Mouse (Mus musculus): ENCODE data around the gene Mex3d. TPM values are rescaled to one million over a fixed set of nuclear protein-coding genes. Genes with fewer than 3 reads are reported as not detected.

Mex3d gene
- polyA plus RNA-seq, 1 experiment, result 0.53 TPM

- Histone ChIP-seq H3K9me3 (ENCODE audit: control insufficient read depth, low read length) (peaks cover 29% of the 10 kb centered on the region), H3K27me3 (ENCODE audit: control insufficient read depth) (no peaks in the 10 kb centered on the region; the same call in 1 of the 2 replicates), H3K36me3 (ENCODE audit: control insufficient read depth) (peaks cover 59% of the 10 kb centered on the region), H3K4me1 (ENCODE audit: control insufficient read depth) (peaks cover 82% of the 10 kb centered on the region), H3K4me3 (replicated peaks) (peak overlapping the region; percentile 71)
- TF ChIP-seq TAL1 (IDR thresholded peaks at IDR 0.05; ENCODE audit: low read length) (no peak), GATA1 (IDR thresholded peaks at IDR 0.05; ENCODE audit: low read length) (no peak)
Measured at GRCm38 (mm10) chr10:80332525-80332989, 54.9 kb downstream of the Mex3d start.

DNA sequence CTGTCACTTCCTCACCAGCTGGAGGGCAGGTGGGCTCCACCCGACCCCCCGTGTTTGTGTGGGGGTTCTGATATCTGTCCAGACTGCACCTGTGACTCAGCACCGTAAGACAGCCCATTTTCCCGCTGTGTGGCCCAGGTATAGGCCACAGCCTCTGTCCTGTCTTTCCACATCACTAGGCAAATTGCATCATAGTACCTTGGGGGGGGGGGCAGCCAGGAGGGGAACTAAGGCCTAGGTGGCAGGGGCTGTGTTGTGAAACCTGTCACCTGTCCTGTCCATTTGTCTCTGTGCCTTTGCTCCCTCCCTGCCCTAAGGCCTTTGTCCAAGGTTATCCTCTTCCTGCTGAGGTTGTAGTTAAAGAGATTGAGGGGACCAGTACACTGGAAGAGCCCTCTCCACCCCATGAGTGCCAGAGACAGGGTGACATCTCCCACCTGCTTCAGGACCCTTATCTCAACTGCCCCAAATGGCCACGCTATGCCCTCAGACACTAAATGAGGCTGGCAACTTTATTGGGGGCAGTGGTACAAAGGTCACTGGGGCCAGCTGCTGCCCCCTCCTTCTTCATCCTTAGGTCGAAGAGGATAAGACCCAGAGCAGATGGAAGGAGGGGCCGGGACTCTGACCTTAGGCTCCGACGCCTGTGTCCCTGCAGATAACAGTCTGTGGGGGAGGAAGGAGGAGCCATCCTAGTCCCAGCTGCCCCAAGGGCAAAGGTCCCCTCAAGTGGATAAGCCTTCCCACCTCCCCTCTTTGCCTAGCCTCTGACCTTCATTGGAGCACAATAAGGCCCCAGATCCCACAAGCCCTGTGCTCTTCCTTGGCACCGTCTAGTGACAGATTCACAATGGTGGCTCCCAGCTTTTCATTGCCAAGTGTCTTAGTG lies 55.6 kb downstream of the Mex3d start:
- peaks cover 54% of the 10 kb centered on the region for H3K36me3 ChIP-seq (ENCODE audit: control insufficient read depth)
- peaks cover 82% of the 10 kb centered on the region for H3K4me1 ChIP-seq (ENCODE audit: control insufficient read depth)
- H3K9me3 ChIP-seq (ENCODE audit: control insufficient read depth, low read length), result peaks cover 29% of the 10 kb centered on the region
- peak overlapping the region; percentile 71 for H3K4me3 ChIP-seq (replicated peaks)
- no peaks in the 10 kb centered on the region; the same call in 1 of the 2 replicates for H3K27me3 ChIP-seq (ENCODE audit: control insufficient read depth)
- TF ChIP-seq TAL1 (IDR thresholded peaks at IDR 0.05; ENCODE audit: low read length), result peak; percentile 84
- TF ChIP-seq GATA1 (IDR thresholded peaks at IDR 0.05; ENCODE audit: low read length), result peak; percentile 82

- H3K4me1 ChIP-seq (ENCODE audit: control insufficient read depth), result peaks cover 79% of the 10 kb centered on the region
- H3K36me3 ChIP-seq (ENCODE audit: control insufficient read depth), result peaks cover 44% of the 10 kb centered on the region
- peaks cover 29% of the 10 kb centered on the region for H3K9me3 ChIP-seq (ENCODE audit: control insufficient read depth, low read length)
- H3K4me3 ChIP-seq (replicated peaks), result peak overlapping the region; percentile 71
- no peak for TF ChIP-seq TAL1 (IDR thresholded peaks at IDR 0.05; ENCODE audit: low read length)
- no peak for TF ChIP-seq GATA1 (IDR thresholded peaks at IDR 0.05; ENCODE audit: low read length)
- H3K27me3 ChIP-seq (ENCODE audit: control insufficient read depth), result no peaks in the 10 kb centered on the region; the same call in 1 of the 2 replicates
Measured at GRCm38 (mm10) chr10:80330888-80331287, 56.6 kb downstream of the Mex3d start.

Other genes starting within 250 kb of the Mex3d start
- 139 and 144 TPM in 2 replicates for gene Atp5d, start 249.0 kb downstream of the Mex3d start, polyA plus RNA-seq (2012)
- gene Cbarp, start 246.8 kb downstream of the Mex3d start, polyA plus RNA-seq (2012), result 0.15 and 0.52 TPM in 2 replicates
- gene Midn, start 239.4 kb downstream of the Mex3d start, polyA plus RNA-seq (2012), result 7.0 and 9.3 TPM in 2 replicates
- gene Cirbp, start 221.7 kb downstream of the Mex3d start, polyA plus RNA-seq (2012), result 3.9 and 4.3 TPM in 2 replicates
- 0.60 and 0.99 TPM in 2 replicates for gene 1600002K03Rik, start 214.7 kb downstream of the Mex3d start, polyA plus RNA-seq (2012)
- gene Efna2, start 208.2 kb downstream of the Mex3d start, polyA plus RNA-seq (2012), result 0.10 and 0.16 TPM in 2 replicates
- 4.2 and 4.7 TPM in 2 replicates for gene Mum1, start 161.2 kb downstream of the Mex3d start, polyA plus RNA-seq (2012)
- 19.0 and 28.9 TPM in 2 replicates for gene Ndufs7, start 138.5 kb downstream of the Mex3d start, polyA plus RNA-seq (2012)
- 0.11 and 0.20 TPM in 2 replicates for gene Gamt, start 126.6 kb downstream of the Mex3d start, polyA plus RNA-seq (2012)
- gene Dazap1, start 126.2 kb downstream of the Mex3d start, polyA plus RNA-seq (2012), result 76.5 and 84.5 TPM in 2 replicates
- 998 and 1,528 TPM in 2 replicates for gene Rps15, start 95.2 kb downstream of the Mex3d start, polyA plus RNA-seq (2012)
- under 0.01 TPM in 1 of 2 replicates, not detected in the other for gene Apc2, start 91.7 kb downstream of the Mex3d start, polyA plus RNA-seq (2012)
- 10.6 and 12.9 TPM in 2 replicates for gene 2310011J03Rik, start 67.1 kb downstream of the Mex3d start, polyA plus RNA-seq (2012)
- gene Pcsk4, start 58.2 kb downstream of the Mex3d start, polyA plus RNA-seq (2012), result 0.55 and 0.65 TPM in 2 replicates
- gene Reep6, start 57.7 kb downstream of the Mex3d start, polyA plus RNA-seq (2012), result 18.8 and 21.4 TPM in 2 replicates
- gene Adamtsl5, start 39.2 kb downstream of the Mex3d start, polyA plus RNA-seq (2012), result 2.2 and 2.6 TPM in 2 replicates
- gene Plk5, start 31.2 kb downstream of the Mex3d start, polyA plus RNA-seq (2012), result not detected in 2 replicates
- 24.1 and 26.2 TPM in 2 replicates for gene Mbd3, start 11.9 kb upstream of the Mex3d start, polyA plus RNA-seq (2012)
- gene Uqcr11, start 19.2 kb upstream of the Mex3d start, polyA plus RNA-seq (2012), result 197 and 289 TPM in 2 replicates
- gene Tcf3, start 46.0 kb upstream of the Mex3d start, polyA plus RNA-seq (2012), result 61.1 and 64.8 TPM in 2 replicates
- gene Onecut3, start 107.2 kb upstream of the Mex3d start, polyA plus RNA-seq (2012), result not detected in 2 replicates
- 0.01 and 0.03 TPM in 2 replicates for gene Atp8b3, start 151.5 kb upstream of the Mex3d start, polyA plus RNA-seq (2012)
- gene Rexo1, start 173.9 kb upstream of the Mex3d start, polyA plus RNA-seq (2012), result 14.5 and 15.5 TPM in 2 replicates
- 19.9 and 21.2 TPM in 2 replicates for gene Klf16, start 189.7 kb upstream of the Mex3d start, polyA plus RNA-seq (2012)
- 103 and 117 TPM in 2 replicates for gene Abhd17a, start 202.7 kb upstream of the Mex3d start, polyA plus RNA-seq (2012)
- gene Scamp4, start 215.2 kb upstream of the Mex3d start, polyA plus RNA-seq (2012), result 6.8 and 7.3 TPM in 2 replicates
- 4.1 and 6.2 TPM in 2 replicates for gene Adat3, start 215.2 kb upstream of the Mex3d start, polyA plus RNA-seq (2012)
- gene Gm49322, start 218.4 kb upstream of the Mex3d start, polyA plus RNA-seq (2012), result 0.07 and 0.12 TPM in 2 replicates
- gene Csnk1g2, start 235.2 kb upstream of the Mex3d start, polyA plus RNA-seq (2012), result 33.9 and 36.6 TPM in 2 replicates

All from erythroblast, embryonic 14.5 days (primary cell).